Mouse (Mus musculus): ENCODE results near the gene Mknk2. TPM values are rescaled to one million over a fixed set of nuclear protein-coding genes. Genes with fewer than 3 reads are reported as not detected.
A peak's percentile ranks its signal among the peaks of the same experiment; 100 is the strongest.

Mknk2 gene
- polyA plus RNA-seq, 1 experiment = 606 TPM

GRCm38 (mm10) chr10:80621940-80622660 is 55.8 kb downstream of the Mknk2 start:
- Histone ChIP-seq H3K27ac (ENCODE audit: control insufficient read depth, insufficient read depth, low read length) (peak overlapping the region; percentile 57), H3K4me3 (ENCODE audit: control insufficient read depth, insufficient read depth, low read length) (peak overlapping the region; percentile 62), H3K4me1 (replicated peaks; ENCODE audit: control insufficient read depth, insufficient read depth, low read length) (peaks cover 32% of the 10 kb centered on the region), H3K36me3 (ENCODE audit: control insufficient read depth, insufficient read depth, low read length) (no peaks in the 10 kb centered on the region), H3K27me3 (ENCODE audit: control insufficient read depth, insufficient read depth, low read length) (no peaks in the 10 kb centered on the region)
- DNase-seq = peak; percentile 99
- TF ChIP-seq CTCF (IDR thresholded peaks at IDR 0.05; ENCODE audit: borderline replicate concordance, control insufficient read depth, extremely low read depth, insufficient read depth, low read length, poor library complexity) (no peak), POLR2A (IDR thresholded peaks at IDR 0.05; ENCODE audit: control insufficient read depth, extremely low read depth, insufficient read depth, low read length, poor library complexity) (no peak)
- WGBS = under 1% methylated on average over 64 of the region's 64 CpGs

- Histone ChIP-seq H3K27ac (ENCODE audit: control insufficient read depth, insufficient read depth, low read length) (peak overlapping the region; percentile 28; the same call in 1 of the 2 replicates), H3K4me3 (ENCODE audit: control insufficient read depth, insufficient read depth, low read length) (peak overlapping the region; percentile 62), H3K27me3 (ENCODE audit: control insufficient read depth, insufficient read depth, low read length) (no peaks in the 10 kb centered on the region), H3K36me3 (ENCODE audit: control insufficient read depth, insufficient read depth, low read length) (no peaks in the 10 kb centered on the region), H3K4me1 (replicated peaks; ENCODE audit: control insufficient read depth, insufficient read depth, low read length) (peaks cover 32% of the 10 kb centered on the region)
- TF ChIP-seq POLR2A (IDR thresholded peaks at IDR 0.05; ENCODE audit: control insufficient read depth, extremely low read depth, insufficient read depth, low read length, poor library complexity) = no peak
- no peak for TF ChIP-seq CTCF (IDR thresholded peaks at IDR 0.05; ENCODE audit: borderline replicate concordance, control insufficient read depth, extremely low read depth, insufficient read depth, low read length, poor library complexity)
- WGBS = 1% methylated on average over 9 of the region's 9 CpGs
- peak; percentile 24 for DNase-seq
These were observed 56.3 kb downstream of the Mknk2 start for GRCm38 (mm10) chr10:80621690-80621939.

GRCm38 (mm10) chr10:80620796-80621689 is 56.9 kb downstream of the Mknk2 start:
- TF ChIP-seq POLR2A (IDR thresholded peaks at IDR 0.05; ENCODE audit: control insufficient read depth, extremely low read depth, insufficient read depth, low read length, poor library complexity) (no peak), CTCF (IDR thresholded peaks at IDR 0.05; ENCODE audit: borderline replicate concordance, control insufficient read depth, extremely low read depth, insufficient read depth, low read length, poor library complexity) (no peak)
- Histone ChIP-seq H3K27ac (ENCODE audit: control insufficient read depth, insufficient read depth, low read length) (peak overlapping the region; percentile 28; the same call in 1 of the 2 replicates), H3K27me3 (ENCODE audit: control insufficient read depth, insufficient read depth, low read length) (no peaks in the 10 kb centered on the region), H3K4me3 (ENCODE audit: control insufficient read depth, insufficient read depth, low read length) (no peak overlapping the region; the same call in 1 of the 2 replicates), H3K36me3 (ENCODE audit: control insufficient read depth, insufficient read depth, low read length) (no peaks in the 10 kb centered on the region), H3K4me1 (replicated peaks; ENCODE audit: control insufficient read depth, insufficient read depth, low read length) (peaks cover 32% of the 10 kb centered on the region)
- WGBS = 72% methylated on average over 16 of the region's 16 CpGs
- no peak for DNase-seq

GRCm38 (mm10) chr10:80620365-80620764 is 57.5 kb downstream of the Mknk2 start:
- Histone ChIP-seq H3K4me1 (replicated peaks; ENCODE audit: control insufficient read depth, insufficient read depth, low read length) (peaks cover 30% of the 10 kb centered on the region), H3K4me3 (ENCODE audit: control insufficient read depth, insufficient read depth, low read length) (no peak overlapping the region), H3K36me3 (ENCODE audit: control insufficient read depth, insufficient read depth, low read length) (peaks cover 2% of the 10 kb centered on the region; the same call in 1 of the 2 replicates), H3K27me3 (ENCODE audit: control insufficient read depth, insufficient read depth, low read length) (no peaks in the 10 kb centered on the region), H3K27ac (ENCODE audit: control insufficient read depth, insufficient read depth, low read length) (no peak overlapping the region)
- 96% methylated on average over 9 of the region's 9 CpGs for WGBS
- DNase-seq = no peak
- TF ChIP-seq POLR2A (IDR thresholded peaks at IDR 0.05; ENCODE audit: control insufficient read depth, extremely low read depth, insufficient read depth, low read length, poor library complexity) = no peak
- TF ChIP-seq CTCF (IDR thresholded peaks at IDR 0.05; ENCODE audit: borderline replicate concordance, control insufficient read depth, extremely low read depth, insufficient read depth, low read length, poor library complexity) = no peak

- Histone ChIP-seq H3K4me3 (ENCODE audit: control insufficient read depth, insufficient read depth, low read length) (no peak overlapping the region), H3K4me1 (replicated peaks; ENCODE audit: control insufficient read depth, insufficient read depth, low read length) (peaks cover 32% of the 10 kb centered on the region), H3K36me3 (ENCODE audit: control insufficient read depth, insufficient read depth, low read length) (peaks cover 4% of the 10 kb centered on the region; the same call in 1 of the 2 replicates), H3K27me3 (ENCODE audit: control insufficient read depth, insufficient read depth, low read length) (no peaks in the 10 kb centered on the region), H3K27ac (ENCODE audit: control insufficient read depth, insufficient read depth, low read length) (no peak overlapping the region)
- TF ChIP-seq CTCF (IDR thresholded peaks at IDR 0.05; ENCODE audit: borderline replicate concordance, control insufficient read depth, extremely low read depth, insufficient read depth, low read length, poor library complexity) = no peak
- TF ChIP-seq POLR2A (IDR thresholded peaks at IDR 0.05; ENCODE audit: control insufficient read depth, extremely low read depth, insufficient read depth, low read length, poor library complexity) = no peak
- no peak for DNase-seq
- 91% methylated on average over 8 of the region's 8 CpGs for WGBS
These were observed 58.3 kb downstream of the Mknk2 start for GRCm38 (mm10) chr10:80619465-80620244.

GRCm38 (mm10) chr10:80618181-80618580 is 59.7 kb downstream of the Mknk2 start:
- TF ChIP-seq POLR2A (IDR thresholded peaks at IDR 0.05; ENCODE audit: control insufficient read depth, extremely low read depth, insufficient read depth, low read length, poor library complexity) = peak; percentile 32; the same call in 1 of the 2 replicates
- TF ChIP-seq CTCF (IDR thresholded peaks at IDR 0.05; ENCODE audit: borderline replicate concordance, control insufficient read depth, extremely low read depth, insufficient read depth, low read length, poor library complexity) = no peak
- H3K4me1 ChIP-seq (replicated peaks; ENCODE audit: control insufficient read depth, insufficient read depth, low read length) = peaks cover 34% of the 10 kb centered on the region
- DNase-seq = peak; percentile 79

More at GRCm38 (mm10) chr10:80618181-80618580, 59.7 kb downstream of the Mknk2 start:
- 3% methylated on average over 9 of the region's 9 CpGs for WGBS
- H3K4me3 ChIP-seq (ENCODE audit: control insufficient read depth, insufficient read depth, low read length) = no peak overlapping the region
- peak overlapping the region; percentile 97 for H3K27ac ChIP-seq (ENCODE audit: control insufficient read depth, insufficient read depth, low read length)
- no peaks in the 10 kb centered on the region for H3K27me3 ChIP-seq (ENCODE audit: control insufficient read depth, insufficient read depth, low read length)
- H3K36me3 ChIP-seq (ENCODE audit: control insufficient read depth, insufficient read depth, low read length) = peaks cover 4% of the 10 kb centered on the region; the same call in 1 of the 2 replicates

Other genes starting within 250 kb of the Mknk2 start
- 341 and 425 TPM in 2 replicates for gene Tcf3, start 244.5 kb downstream of the Mknk2 start, polyA plus RNA-seq (2012; rRNA removed)
- 0.03 and 0.10 TPM in 2 replicates for gene Onecut3, start 183.3 kb downstream of the Mknk2 start, polyA plus RNA-seq (2012; rRNA removed)
- gene Atp8b3, start 139.0 kb downstream of the Mknk2 start, polyA plus RNA-seq (2012; rRNA removed) = 0.20 and 0.31 TPM in 2 replicates
- gene Rexo1, start 116.6 kb downstream of the Mknk2 start, polyA plus RNA-seq (2012; rRNA removed) = 188 and 209 TPM in 2 replicates
- 31.0 and 46.9 TPM in 2 replicates for gene Klf16, start 100.8 kb downstream of the Mknk2 start, polyA plus RNA-seq (2012; rRNA removed)
- gene Abhd17a, start 87.8 kb downstream of the Mknk2 start, polyA plus RNA-seq (2012; rRNA removed) = 310 and 359 TPM in 2 replicates
- 151 and 156 TPM in 2 replicates for gene Scamp4, start 75.2 kb downstream of the Mknk2 start, polyA plus RNA-seq (2012; rRNA removed)
- gene Adat3, start 75.2 kb downstream of the Mknk2 start, polyA plus RNA-seq (2012; rRNA removed) = 42.9 and 48.2 TPM in 2 replicates
- gene Gm49322, start 72.1 kb downstream of the Mknk2 start, polyA plus RNA-seq (2012; rRNA removed) = 7.5 and 8.1 TPM in 2 replicates
- 492 and 499 TPM in 2 replicates for gene Csnk1g2, start 55.3 kb downstream of the Mknk2 start, polyA plus RNA-seq (2012; rRNA removed)
- gene Btbd2, start 21.0 kb downstream of the Mknk2 start, polyA plus RNA-seq (2012; rRNA removed) = 94.7 and 103 TPM in 2 replicates
- gene Mob3a, start 23.9 kb upstream of the Mknk2 start, polyA plus RNA-seq (2012; rRNA removed) = 252 and 261 TPM in 2 replicates
- 56.4 and 66.9 TPM in 2 replicates for gene Izumo4, start 24.1 kb upstream of the Mknk2 start, polyA plus RNA-seq (2012; rRNA removed)
- gene Ap3d1, start 64.2 kb upstream of the Mknk2 start, polyA plus RNA-seq (2012; rRNA removed) = 182 and 195 TPM in 2 replicates
- gene Dot1l, start 77.1 kb upstream of the Mknk2 start, polyA plus RNA-seq (2012; rRNA removed) = 121 and 155 TPM in 2 replicates
- gene Sf3a2, start 120.1 kb upstream of the Mknk2 start, polyA plus RNA-seq (2012; rRNA removed) = 94.6 and 119 TPM in 2 replicates
- 142 and 153 TPM in 2 replicates for gene Plekhj1, start 120.5 kb upstream of the Mknk2 start, polyA plus RNA-seq (2012; rRNA removed)
- gene Amh, start 127.1 kb upstream of the Mknk2 start, polyA plus RNA-seq (2012; rRNA removed) = 6.3 and 8.8 TPM in 2 replicates
- 0.24 TPM in 1 of 2 replicates, not detected in the other for gene Jsrp1, start 135.4 kb upstream of the Mknk2 start, polyA plus RNA-seq (2012; rRNA removed)
- gene Oaz1, start 148.5 kb upstream of the Mknk2 start, polyA plus RNA-seq (2012; rRNA removed) = 1,706 and 1,988 TPM in 2 replicates
- 0.10 and 1.0 TPM in 2 replicates for gene Lingo3, start 165.9 kb upstream of the Mknk2 start, polyA plus RNA-seq (2012; rRNA removed)
- gene Lsm7, start 177.1 kb upstream of the Mknk2 start, polyA plus RNA-seq (2012; rRNA removed) = 187 and 242 TPM in 2 replicates
- gene Sppl2b, start 177.2 kb upstream of the Mknk2 start, polyA plus RNA-seq (2012; rRNA removed) = 153 and 167 TPM in 2 replicates
- 0.23 and 0.28 TPM in 2 replicates for gene Tmprss9, start 193.7 kb upstream of the Mknk2 start, polyA plus RNA-seq (2012; rRNA removed)
- 227 and 310 TPM in 2 replicates for gene Timm13, start 222.9 kb upstream of the Mknk2 start, polyA plus RNA-seq (2012; rRNA removed)
- 44.2 and 52.7 TPM in 2 replicates for gene Lmnb2, start 240.1 kb upstream of the Mknk2 start, polyA plus RNA-seq (2012; rRNA removed)